Mouse (Mus musculus): ENCODE measurements around the gene Blvrb. TPM values are rescaled to one million over a fixed set of nuclear protein-coding genes. Genes with fewer than 3 reads are reported as not detected.
"Not testable (repeated sequence)": the region's sequence is repeated elsewhere in the genome, so short reads cannot be mapped to it uniquely, and the experiment has no call there.

Blvrb gene
- polyA plus RNA-seq, 1 experiment: 496 TPM

DNA sequence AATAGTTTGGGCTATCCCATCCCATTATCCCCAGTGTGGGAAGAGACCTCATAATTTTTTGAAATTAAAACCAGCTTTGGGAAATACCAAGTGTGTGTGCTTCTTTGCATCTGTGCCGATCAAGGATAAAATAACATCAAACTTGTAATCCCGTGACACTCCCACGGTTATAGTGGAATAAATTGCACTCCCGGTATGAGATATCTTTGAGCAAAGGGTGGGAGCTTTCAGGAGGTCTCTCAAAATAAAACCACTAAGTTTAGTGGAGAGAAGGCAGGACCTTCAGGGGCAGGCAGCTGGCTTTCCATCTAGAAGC, 42.4 kb downstream of the Blvrb start:
- TF ChIP-seq POLR2A (IDR thresholded peaks at IDR 0.05; ENCODE audit: borderline replicate concordance, low read depth, low read length): no peak
- TF ChIP-seq CTCF (IDR thresholded peaks at IDR 0.05; ENCODE audit: low read depth, low read length): no peak
- peak overlapping the region; percentile 88 for H3K27ac ChIP-seq (ENCODE audit: insufficient read depth, low read depth, low read length)
- peaks cover 47% of the 10 kb centered on the region for H3K4me1 ChIP-seq (ENCODE audit: control insufficient read depth, insufficient read depth, low read length)

GRCm38 (mm10) chr7:27490543-27491329, 43.0 kb downstream of the Blvrb start:
- peak; percentile 67 for TF ChIP-seq CTCF (IDR thresholded peaks at IDR 0.05; ENCODE audit: low read depth, low read length)
- TF ChIP-seq POLR2A (IDR thresholded peaks at IDR 0.05; ENCODE audit: borderline replicate concordance, low read depth, low read length): no peak
- Histone ChIP-seq H3K4me1 (ENCODE audit: control insufficient read depth, insufficient read depth, low read length) (peaks cover 41% of the 10 kb centered on the region), H3K4me3 (ENCODE audit: insufficient read depth, low read length) (peak overlapping the region; percentile 64), H3K27ac (ENCODE audit: insufficient read depth, low read depth, low read length) (peak overlapping the region; percentile 88)

More for the DNA sequence above, 42.4 kb downstream of the Blvrb start:
- peak overlapping the region; percentile 54 for H3K4me3 ChIP-seq (ENCODE audit: insufficient read depth, low read length)

DNA sequence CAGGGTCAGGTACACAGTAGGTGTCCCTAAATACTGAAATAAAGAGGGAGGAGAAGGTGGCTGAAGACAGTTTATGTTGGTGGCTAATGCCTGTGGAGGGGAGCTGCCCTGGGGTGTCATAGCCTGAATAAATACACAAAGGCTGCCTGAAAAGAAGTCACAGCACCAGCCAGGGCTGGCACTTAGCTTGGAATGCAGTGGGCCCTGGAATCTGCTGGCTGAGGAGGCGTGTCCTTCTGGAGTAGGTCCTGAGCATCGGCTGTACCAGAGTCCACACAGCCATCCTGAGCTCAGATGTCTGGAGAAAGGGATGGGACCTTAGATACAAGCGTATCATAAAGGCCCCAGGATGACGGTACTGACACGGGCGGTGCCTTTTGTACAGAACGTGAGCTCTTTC, 44.1 kb downstream of the Blvrb start:
- Histone ChIP-seq H3K27ac (ENCODE audit: insufficient read depth, low read depth, low read length) (no peak overlapping the region), H3K4me3 (ENCODE audit: insufficient read depth, low read length) (no peak overlapping the region), H3K4me1 (ENCODE audit: control insufficient read depth, insufficient read depth, low read length) (peaks cover 40% of the 10 kb centered on the region)
- TF ChIP-seq POLR2A (IDR thresholded peaks at IDR 0.05; ENCODE audit: borderline replicate concordance, low read depth, low read length) (no peak), CTCF (IDR thresholded peaks at IDR 0.05; ENCODE audit: low read depth, low read length) (no peak)

- TF ChIP-seq POLR2A (IDR thresholded peaks at IDR 0.05; ENCODE audit: borderline replicate concordance, low read depth, low read length) (no peak), CTCF (IDR thresholded peaks at IDR 0.05; ENCODE audit: low read depth, low read length) (no peak)
- Histone ChIP-seq H3K4me1 (ENCODE audit: control insufficient read depth, insufficient read depth, low read length) (peaks cover 40% of the 10 kb centered on the region), H3K27ac (ENCODE audit: insufficient read depth, low read depth, low read length) (peak overlapping the region; percentile 17; the same call in 1 of the 2 replicates), H3K4me3 (ENCODE audit: insufficient read depth, low read length) (no peak overlapping the region)
Observed at GRCm38 (mm10) chr7:27493022-27493421, 45.2 kb downstream of the Blvrb start.

DNA sequence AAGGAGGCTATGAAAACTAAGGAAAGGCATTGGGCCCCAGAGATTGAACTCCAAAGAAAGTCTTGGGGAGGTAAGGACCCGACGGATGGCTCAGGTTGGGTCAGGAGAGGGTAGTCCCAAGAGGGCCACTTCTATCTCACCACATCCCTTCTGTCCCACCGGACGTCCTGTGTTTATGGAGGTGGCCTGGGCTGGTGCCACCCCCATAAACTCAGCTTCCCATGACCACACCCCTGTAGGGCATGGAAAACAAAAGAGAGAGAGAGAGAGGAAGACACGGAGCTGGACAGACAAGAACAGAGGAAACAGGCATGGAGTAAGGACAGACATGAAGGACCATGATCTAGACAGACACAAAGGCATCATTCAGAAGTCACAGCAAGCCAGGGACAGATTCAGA, 45.7 kb downstream of the Blvrb start:
- no peak for TF ChIP-seq CTCF (IDR thresholded peaks at IDR 0.05; ENCODE audit: low read depth, low read length)
- TF ChIP-seq POLR2A (IDR thresholded peaks at IDR 0.05; ENCODE audit: borderline replicate concordance, low read depth, low read length): no peak
- H3K27ac ChIP-seq (ENCODE audit: insufficient read depth, low read depth, low read length): no peak overlapping the region
- H3K4me1 ChIP-seq (ENCODE audit: control insufficient read depth, insufficient read depth, low read length): peaks cover 36% of the 10 kb centered on the region
- no peak overlapping the region for H3K4me3 ChIP-seq (ENCODE audit: insufficient read depth, low read length)

DNA sequence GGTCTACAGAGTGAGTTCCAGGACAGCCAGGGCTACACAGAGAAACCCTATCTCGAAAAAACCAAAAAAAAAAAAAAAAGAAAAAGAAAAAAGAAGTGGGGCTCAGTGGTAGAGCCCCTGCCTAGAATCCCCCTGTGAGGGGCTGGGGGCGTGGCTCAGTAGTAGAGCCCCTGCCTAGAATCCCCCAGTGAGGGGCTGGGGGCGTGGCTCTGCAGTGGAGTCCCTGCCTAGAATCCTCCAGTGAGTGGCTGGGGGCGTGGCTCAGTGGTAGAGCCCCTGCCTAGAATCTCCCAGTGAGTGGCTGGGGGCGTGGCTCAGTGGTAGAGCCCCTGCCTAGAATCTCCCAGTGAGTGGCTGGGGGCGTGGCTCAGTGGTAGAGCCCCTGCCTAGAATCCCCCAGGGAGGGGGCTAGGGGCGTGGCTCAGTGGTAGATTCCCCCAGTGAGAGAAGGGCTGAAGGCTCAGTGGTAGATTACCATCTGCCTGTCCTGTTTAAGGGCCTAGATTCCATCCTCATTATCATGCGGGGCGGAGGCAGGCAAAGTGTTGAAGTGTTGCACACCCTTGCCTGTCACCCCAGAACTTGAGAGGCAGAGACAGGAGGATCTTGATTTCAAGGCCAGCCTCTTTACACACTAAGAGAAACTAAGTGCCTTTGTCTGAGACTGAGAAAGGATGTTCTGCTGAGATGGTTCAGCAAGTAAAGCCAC, 47.0 kb downstream of the Blvrb start:
- peaks cover 23% of the 10 kb centered on the region for H3K4me1 ChIP-seq (ENCODE audit: control insufficient read depth, insufficient read depth, low read length)
- not testable (repeated sequence) for H3K27ac ChIP-seq (ENCODE audit: insufficient read depth, low read depth, low read length); H3K4me3 ChIP-seq (ENCODE audit: insufficient read depth, low read length)

GRCm38 (mm10) chr7:27499036-27499435, 51.3 kb downstream of the Blvrb start, which contains the start of gene Prx:
Gene Prx, plus strand, starts transcription at chr7:27499324.
- no peak for TF ChIP-seq CTCF (IDR thresholded peaks at IDR 0.05; ENCODE audit: low read depth, low read length)
- no peak for TF ChIP-seq POLR2A (IDR thresholded peaks at IDR 0.05; ENCODE audit: borderline replicate concordance, low read depth, low read length)
- Histone ChIP-seq H3K4me3 (ENCODE audit: insufficient read depth, low read length) (no peak within 1 kb of the TSS), H3K27ac (ENCODE audit: insufficient read depth, low read depth, low read length) (no peak within 1 kb of the TSS), H3K4me1 (ENCODE audit: control insufficient read depth, insufficient read depth, low read length) (no peaks in the 10 kb centered on the region)

DNA sequence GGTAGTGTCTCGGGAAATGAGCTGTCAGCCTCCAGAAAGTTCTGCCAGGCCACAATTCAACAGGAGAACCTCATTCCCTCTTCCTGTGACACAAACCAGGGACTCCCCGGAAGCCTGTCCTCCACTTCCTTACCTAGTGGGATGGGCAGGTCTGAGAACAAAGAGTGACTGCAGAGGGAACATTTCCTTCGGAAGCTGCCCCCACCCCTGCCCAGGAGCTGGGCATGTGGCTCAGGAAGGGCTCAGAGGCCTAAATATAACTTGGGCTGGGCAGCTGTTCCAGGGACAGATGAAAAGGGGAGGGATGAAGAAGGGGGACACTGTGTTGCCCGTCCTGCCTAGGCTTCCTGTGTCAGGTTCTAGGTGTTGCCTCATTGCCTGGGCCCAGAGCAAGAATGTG, 53.8 kb downstream of the Blvrb start:
- Histone ChIP-seq H3K4me3 (ENCODE audit: insufficient read depth, low read length) (no peak overlapping the region), H3K27ac (ENCODE audit: insufficient read depth, low read depth, low read length) (no peak overlapping the region), H3K4me1 (ENCODE audit: control insufficient read depth, insufficient read depth, low read length) (peaks cover 4% of the 10 kb centered on the region)
- TF ChIP-seq POLR2A (IDR thresholded peaks at IDR 0.05; ENCODE audit: borderline replicate concordance, low read depth, low read length) (no peak), CTCF (IDR thresholded peaks at IDR 0.05; ENCODE audit: low read depth, low read length) (no peak)

GRCm38 (mm10) chr7:27506765-27507370, 59.1 kb downstream of the Blvrb start:
- Histone ChIP-seq H3K27ac (ENCODE audit: insufficient read depth, low read depth, low read length) (no peak overlapping the region), H3K4me1 (ENCODE audit: control insufficient read depth, insufficient read depth, low read length) (peaks cover 13% of the 10 kb centered on the region), H3K4me3 (ENCODE audit: insufficient read depth, low read length) (peak overlapping the region; percentile 15; the same call in 1 of the 2 replicates)
- TF ChIP-seq CTCF (IDR thresholded peaks at IDR 0.05; ENCODE audit: low read depth, low read length): no peak
- no peak for TF ChIP-seq POLR2A (IDR thresholded peaks at IDR 0.05; ENCODE audit: borderline replicate concordance, low read depth, low read length)
